Comparison of ENCODE assay signal across 1 mouse cellular context in genomic region chr19:37156770-37157336, GRCm38 (mm10).
A peak's percentile ranks its signal among the peaks of the same experiment; 100 is the strongest.
TF ChIP-seq lines count a peak whose summit lies in the region.

No protein-coding gene starts in this region.

TF ChIP-seq in CH12.LX, 34 proteins besides CTCF, POLR2A, EP300 and RAD21 (continued from another document):
- TF ChIP-seq JUN (IDR thresholded peaks at IDR 0.05; ENCODE audit: insufficient read depth, low read depth, low read length) (0 out of 2 replicates have a peak, but pooled peaks have one; percentile 24), UBTF (IDR thresholded peaks at IDR 0.05; ENCODE audit: low read depth, low read length) (no peak), PAX5 (IDR thresholded peaks at IDR 0.05; ENCODE audit: low read length) (no peak), IRF4 (IDR thresholded peaks at IDR 0.05; ENCODE audit: low read depth, low read length) (peak; percentile 91), E2F4 (IDR thresholded peaks at IDR 0.05; ENCODE audit: insufficient replicate concordance, low read depth, low read length) (no peak), TCF12 (IDR thresholded peaks at IDR 0.05; ENCODE audit: low read depth, low read length) (peak; percentile 39; the same call in 1 of the 2 replicates), MAFK (IDR thresholded peaks at IDR 0.05; ENCODE audit: insufficient replicate concordance, low read length) (0 out of 2 replicates have a peak, but pooled peaks have one; percentile 4), MXI1 (IDR thresholded peaks at IDR 0.05; ENCODE audit: low read depth, low read length) (no peak), MYC (IDR thresholded peaks at IDR 0.05; ENCODE audit: low read depth, low read length) (0 out of 2 replicates have a peak, but pooled peaks have one; percentile 29)
